Mouse (Mus musculus): ENCODE measurements around the gene Psma6. TPM values are rescaled to one million over a fixed set of nuclear protein-coding genes. Genes with fewer than 3 reads are reported as not detected.

Gene Psma6
- polyA plus RNA-seq, 1 experiment from 2014 or later: 290 TPM

DNA sequence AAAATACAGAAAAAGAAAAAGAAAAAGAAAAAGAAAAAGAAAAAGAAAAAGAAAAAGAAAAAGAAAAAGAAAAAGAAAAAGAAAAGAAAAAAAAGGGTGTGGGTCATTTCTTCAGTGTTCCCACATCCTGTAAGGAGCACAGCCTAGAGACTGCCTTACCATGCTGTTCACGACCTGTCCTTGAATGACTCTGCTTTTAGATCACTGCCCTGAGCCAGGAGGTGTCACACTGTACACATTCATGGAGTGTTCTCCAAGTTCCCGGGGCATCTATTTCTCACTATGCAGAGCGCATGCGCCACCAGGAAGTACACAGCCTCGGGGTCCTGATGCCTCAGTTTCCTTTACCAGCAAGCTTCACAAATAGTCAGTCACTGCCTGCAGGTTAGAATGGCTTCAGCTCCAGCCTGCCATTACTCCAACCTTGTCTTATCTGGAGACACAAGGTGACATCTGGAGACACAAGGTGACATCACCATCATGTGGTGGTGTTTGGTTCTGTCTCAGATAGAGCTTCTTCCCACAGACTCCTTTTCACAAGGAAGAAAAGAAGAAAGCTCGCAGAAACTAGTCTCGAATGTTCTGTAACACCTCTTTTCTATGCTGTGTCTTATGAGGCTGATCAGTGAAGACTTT is 48.4 kb downstream of the Psma6 start:
- 68% methylated on average over 7 of the region's 7 CpGs for WGBS (ENCODE audit: insufficient replicate concordance)
- Histone ChIP-seq H3K9me3 (replicated peaks) (no peaks in the 10 kb centered on the region), H3K27me3 (replicated peaks) (no peaks in the 10 kb centered on the region), H3K36me3 (no peaks in the 10 kb centered on the region), H3K4me1 (peaks cover 12% of the 10 kb centered on the region), H3K27ac (no peak overlapping the region), H3K4me3 (no peak overlapping the region), H3K9ac (no peak overlapping the region), H3K4me2 (no peak overlapping the region)
- no peak for ATAC-seq

DNA sequence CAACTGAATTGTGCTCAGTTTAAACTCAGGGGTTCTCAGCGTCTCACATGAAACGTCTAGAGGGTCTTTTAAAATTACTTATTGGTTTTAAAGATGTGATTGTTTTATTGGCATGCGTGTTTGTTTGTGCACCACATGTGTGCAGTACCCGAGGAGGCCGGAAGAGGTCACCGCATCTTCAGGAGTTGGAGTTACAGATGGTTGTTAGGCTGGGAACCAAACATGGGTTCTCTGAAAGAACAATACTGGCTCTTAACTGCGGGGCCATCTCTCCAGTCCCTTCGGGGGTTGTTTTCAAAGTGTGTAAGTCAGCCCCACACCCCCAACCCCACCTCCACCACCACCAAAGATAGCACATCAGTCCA is 48.9 kb downstream of the Psma6 start:
- no peaks in the 10 kb centered on the region for H3K9me3 ChIP-seq (replicated peaks)
- no peaks in the 10 kb centered on the region for H3K27me3 ChIP-seq (replicated peaks)
- 80% methylated on average over 8 of the region's 8 CpGs for WGBS (ENCODE audit: insufficient replicate concordance)
- no peak overlapping the region for H3K4me2 ChIP-seq
- no peak for ATAC-seq
- no peak overlapping the region for H3K4me3 ChIP-seq
- H3K36me3 ChIP-seq: no peaks in the 10 kb centered on the region
- H3K27ac ChIP-seq: no peak overlapping the region
- H3K9ac ChIP-seq: no peak overlapping the region
- peaks cover 16% of the 10 kb centered on the region for H3K4me1 ChIP-seq

GRCm38 (mm10) chr12:55433802-55434435 is 49.9 kb downstream of the Psma6 start:
- Histone ChIP-seq H3K9ac (no peak overlapping the region), H3K4me3 (no peak overlapping the region), H3K9me3 (replicated peaks) (no peaks in the 10 kb centered on the region), H3K4me2 (no peak overlapping the region), H3K27me3 (replicated peaks) (no peaks in the 10 kb centered on the region), H3K27ac (no peak overlapping the region), H3K4me1 (peaks cover 25% of the 10 kb centered on the region), H3K36me3 (no peaks in the 10 kb centered on the region)
- no peak for ATAC-seq
- 52% methylated on average over 8 of the region's 8 CpGs for WGBS (ENCODE audit: insufficient replicate concordance)

- peaks cover 25% of the 10 kb centered on the region for H3K4me1 ChIP-seq
- H3K9me3 ChIP-seq (replicated peaks): no peaks in the 10 kb centered on the region
- 39% methylated on average over 1 of the region's 1 CpGs for WGBS (ENCODE audit: insufficient replicate concordance)
- H3K4me2 ChIP-seq: no peak overlapping the region
- no peak overlapping the region for H3K4me3 ChIP-seq
- H3K27me3 ChIP-seq (replicated peaks): no peaks in the 10 kb centered on the region
- no peak overlapping the region for H3K27ac ChIP-seq
- H3K36me3 ChIP-seq: no peaks in the 10 kb centered on the region
- no peak for ATAC-seq
- H3K9ac ChIP-seq: no peak overlapping the region
These were observed 51.1 kb downstream of the Psma6 start for GRCm38 (mm10) chr12:55435080-55435479.

GRCm38 (mm10) chr12:55437122-55437826 is 53.3 kb downstream of the Psma6 start:
- 0 out of 2 replicates have a peak, but pooled peaks have one; percentile 21 for ATAC-seq
- Histone ChIP-seq H3K9ac (no peak overlapping the region), H3K27me3 (replicated peaks) (no peaks in the 10 kb centered on the region), H3K27ac (no peak overlapping the region), H3K4me3 (no peak overlapping the region), H3K4me2 (no peak overlapping the region), H3K9me3 (replicated peaks) (no peaks in the 10 kb centered on the region), H3K4me1 (peaks cover 25% of the 10 kb centered on the region), H3K36me3 (no peaks in the 10 kb centered on the region)
- WGBS (ENCODE audit: insufficient replicate concordance): 29% methylated on average over 13 of the region's 13 CpGs

DNA sequence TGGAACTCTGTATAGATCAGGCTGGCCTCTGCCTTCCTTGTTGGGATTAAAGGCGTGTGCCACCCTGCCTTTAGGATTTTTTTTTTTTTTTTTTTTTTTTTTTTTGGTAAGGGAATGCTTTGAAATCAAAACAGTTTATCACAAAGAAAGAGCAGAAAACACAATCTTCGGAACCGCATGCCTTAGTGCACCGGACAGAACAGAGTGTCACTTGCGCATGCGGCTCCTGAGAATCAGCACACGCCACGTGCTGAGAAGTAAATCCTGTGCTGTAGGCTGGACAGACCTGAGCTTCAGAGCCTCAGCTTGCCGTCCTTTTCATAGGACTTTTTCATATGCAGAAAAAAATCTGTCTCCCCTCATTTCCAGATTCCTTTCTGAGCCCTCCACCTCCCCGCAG is 54.0 kb downstream of the Psma6 start:
- H3K4me3 ChIP-seq: no peak overlapping the region
- H3K36me3 ChIP-seq: no peaks in the 10 kb centered on the region
- H3K27me3 ChIP-seq (replicated peaks): no peaks in the 10 kb centered on the region
- no peak overlapping the region for H3K9ac ChIP-seq
- H3K27ac ChIP-seq: no peak overlapping the region
- H3K4me1 ChIP-seq: peaks cover 27% of the 10 kb centered on the region
- no peaks in the 10 kb centered on the region for H3K9me3 ChIP-seq (replicated peaks)
- H3K4me2 ChIP-seq: no peak overlapping the region
- 73% methylated on average over 10 of the region's 10 CpGs for WGBS (ENCODE audit: insufficient replicate concordance)
- ATAC-seq: no peak

DNA sequence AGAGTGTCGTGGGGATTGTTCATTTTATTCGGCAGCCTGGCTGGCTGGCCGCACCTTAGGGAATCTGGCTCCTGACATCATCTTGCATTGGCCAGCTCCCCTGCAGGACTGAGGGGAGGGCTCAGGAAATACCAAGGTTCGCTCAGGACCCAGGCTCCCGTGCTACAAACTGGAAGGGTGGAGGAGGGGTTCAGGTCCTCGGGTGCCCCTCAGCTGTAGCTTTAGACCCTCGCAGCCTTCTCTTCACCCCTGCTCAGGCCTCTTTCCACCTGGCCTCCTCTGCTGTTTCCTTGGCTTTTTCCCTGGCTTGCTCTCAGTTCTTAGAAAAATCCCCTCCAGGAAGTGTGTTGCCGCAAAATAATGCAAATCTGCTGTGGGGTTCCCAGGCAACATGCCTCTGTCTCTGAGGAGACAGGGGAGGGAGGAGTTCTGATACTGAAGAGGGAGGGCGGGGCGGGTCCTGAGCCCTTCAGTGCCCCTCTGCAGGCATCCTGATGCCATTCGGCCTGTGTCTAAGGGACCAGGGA is 54.7 kb downstream of the Psma6 start:
- ATAC-seq: no peak
- WGBS (ENCODE audit: insufficient replicate concordance): 36% methylated on average over 11 of the region's 11 CpGs
- no peaks in the 10 kb centered on the region for H3K27me3 ChIP-seq (replicated peaks)
- H3K4me3 ChIP-seq: no peak overlapping the region
- H3K9ac ChIP-seq: no peak overlapping the region
- no peaks in the 10 kb centered on the region for H3K9me3 ChIP-seq (replicated peaks)
- H3K36me3 ChIP-seq: no peaks in the 10 kb centered on the region
- peaks cover 32% of the 10 kb centered on the region for H3K4me1 ChIP-seq
- no peak overlapping the region for H3K27ac ChIP-seq
- no peak overlapping the region for H3K4me2 ChIP-seq

DNA sequence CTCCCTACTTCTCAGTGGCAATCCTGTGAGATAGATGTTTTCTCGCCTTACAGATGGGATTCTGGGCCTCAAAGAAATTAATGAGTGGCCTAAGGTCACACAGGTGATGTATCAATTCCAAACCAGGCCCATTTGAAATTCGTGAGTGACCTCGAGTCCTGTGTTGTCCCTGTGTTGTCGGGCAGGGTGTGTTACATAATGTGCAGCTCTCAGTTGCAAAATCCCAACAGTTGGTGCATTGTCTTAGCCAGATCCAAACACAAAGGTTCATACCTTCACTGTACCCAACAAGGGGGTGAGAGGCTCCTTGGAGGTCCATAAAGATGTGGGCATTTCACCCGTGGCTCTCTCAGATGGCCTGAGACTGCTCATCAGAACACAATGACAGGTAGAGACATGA is 56.4 kb downstream of the Psma6 start:
- no peak overlapping the region for H3K4me2 ChIP-seq
- H3K27me3 ChIP-seq (replicated peaks): no peaks in the 10 kb centered on the region
- no peak for ATAC-seq
- H3K36me3 ChIP-seq: no peaks in the 10 kb centered on the region
- H3K9ac ChIP-seq: no peak overlapping the region
- peaks cover 32% of the 10 kb centered on the region for H3K4me1 ChIP-seq
- H3K4me3 ChIP-seq: no peak overlapping the region
- no peak overlapping the region for H3K27ac ChIP-seq
- no peaks in the 10 kb centered on the region for H3K9me3 ChIP-seq (replicated peaks)
- 56% methylated on average over 5 of the region's 5 CpGs for WGBS (ENCODE audit: insufficient replicate concordance)

DNA sequence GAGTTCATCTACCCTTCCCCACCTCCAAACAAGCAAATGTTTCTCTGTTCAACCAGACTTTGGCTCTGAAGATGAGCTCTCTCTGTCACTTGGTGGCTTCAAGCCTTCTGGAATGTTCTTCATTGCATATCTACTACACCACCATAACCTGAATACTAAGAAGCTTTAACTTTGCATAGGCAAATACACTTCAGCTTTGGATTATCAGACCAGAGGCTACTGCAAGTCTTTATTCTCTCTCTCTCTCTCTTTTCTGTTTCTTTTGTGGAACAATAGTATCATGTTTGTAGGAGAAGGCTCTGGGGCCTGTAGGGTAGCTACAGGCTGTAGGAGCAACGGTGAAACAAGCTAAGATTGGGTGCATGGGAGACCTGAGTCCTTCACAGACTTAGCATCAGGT is 58.2 kb downstream of the Psma6 start:
- no peak overlapping the region for H3K27ac ChIP-seq
- peaks cover 28% of the 10 kb centered on the region for H3K4me1 ChIP-seq
- no peak overlapping the region for H3K9ac ChIP-seq
- 64% methylated on average over 1 of the region's 1 CpGs for WGBS (ENCODE audit: insufficient replicate concordance)
- no peak overlapping the region for H3K4me2 ChIP-seq
- ATAC-seq: no peak
- H3K9me3 ChIP-seq (replicated peaks): no peaks in the 10 kb centered on the region
- no peak overlapping the region for H3K4me3 ChIP-seq
- no peaks in the 10 kb centered on the region for H3K27me3 ChIP-seq (replicated peaks)
- no peaks in the 10 kb centered on the region for H3K36me3 ChIP-seq

- Histone ChIP-seq H3K4me2 (no peak overlapping the region), H3K4me3 (no peak overlapping the region), H3K36me3 (no peaks in the 10 kb centered on the region), H3K27ac (peak overlapping the region; percentile 38; the same call in 1 of the 2 replicates), H3K9me3 (replicated peaks) (no peaks in the 10 kb centered on the region), H3K4me1 (peaks cover 26% of the 10 kb centered on the region), H3K27me3 (replicated peaks) (no peaks in the 10 kb centered on the region), H3K9ac (no peak overlapping the region)
- WGBS (ENCODE audit: insufficient replicate concordance): 57% methylated on average over 9 of the region's 9 CpGs
- ATAC-seq: no peak
These were observed 59.1 kb downstream of the Psma6 start for GRCm38 (mm10) chr12:55442861-55443850.

DNA sequence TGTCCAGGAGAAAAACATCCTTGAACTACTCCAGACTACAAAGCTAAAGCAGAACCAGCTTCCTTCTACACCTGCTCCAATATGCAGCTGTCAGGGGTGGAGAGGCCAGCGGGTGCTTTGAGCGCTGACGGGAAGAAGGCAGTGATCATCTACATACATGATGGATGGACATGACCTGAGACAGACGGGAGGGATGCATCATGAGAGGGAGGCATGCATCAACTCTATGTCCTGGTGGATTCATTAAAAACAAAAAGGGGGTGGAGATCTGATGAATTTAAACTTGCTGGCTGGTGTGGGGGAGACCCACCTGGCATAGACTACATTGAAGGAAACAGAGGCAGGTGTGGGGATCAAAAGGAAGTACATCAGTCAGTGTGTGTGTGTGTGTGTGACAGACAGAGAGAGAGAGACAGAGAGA is 60.0 kb downstream of the Psma6 start:
- 71% methylated on average over 4 of the region's 4 CpGs for WGBS (ENCODE audit: insufficient replicate concordance)
- no peak overlapping the region for H3K27ac ChIP-seq
- no peaks in the 10 kb centered on the region for H3K27me3 ChIP-seq (replicated peaks)
- no peak overlapping the region for H3K4me2 ChIP-seq
- no peak overlapping the region for H3K4me3 ChIP-seq
- no peak for ATAC-seq
- no peaks in the 10 kb centered on the region for H3K36me3 ChIP-seq
- H3K9ac ChIP-seq: no peak overlapping the region
- peaks cover 18% of the 10 kb centered on the region; the same call in 1 of the 2 replicates for H3K4me1 ChIP-seq
- no peaks in the 10 kb centered on the region for H3K9me3 ChIP-seq (replicated peaks)

Measured in liver, embryonic 12.5 days (tissue).